Mouse (Mus musculus) stomach, embryonic 14.5 days (tissue): Measurements from ENCODE around the gene Alyref. TPM values are rescaled to one million over a fixed set of nuclear protein-coding genes. Genes with fewer than 3 reads are reported as not detected.
A peak's percentile ranks its signal among the peaks of the same experiment; 100 is the strongest.

Source experiments
- ATAC-seq: fragments of 200-750 bp; cut with Nextera tagmentation; 2 replicates; pipeline ENCODE4 v1.8.0; 2017; ENCODE audit warnings: low read depth, moderate TSS enrichment; ENCODE audit not compliant: insufficient number of reproducible peaks, insufficient read depth, low FRiP score
- H3K27ac ChIP-seq: fragments of 300-500 bp; sonication (generic); 2 replicates; pipeline ENCODE4 v1.5.1; 2014; ENCODE audit warnings: mild to moderate bottlenecking, low read length, moderate library complexity, mixed read lengths
- H3K27me3 ChIP-seq: fragments of 300-500 bp; sonication (generic); 2 replicates; pipeline ENCODE4 v1.6.1; 2014; ENCODE audit warnings: low read length, control low read depth, mixed read lengths; ENCODE audit not compliant: control insufficient read depth, insufficient read depth
- H3K36me3 ChIP-seq: fragments of 300-500 bp; sonication (generic); 2 replicates; pipeline ENCODE4 v1.6.1; 2014; ENCODE audit warnings: mild to moderate bottlenecking, control low read depth, low read length, moderate library complexity, mixed read lengths; ENCODE audit not compliant: control insufficient read depth, insufficient read depth
- H3K4me1 ChIP-seq: fragments of 300-500 bp; sonication (generic); 2 replicates; pipeline ENCODE4 v1.6.1; 2014; ENCODE audit warnings: low read length, control low read depth, mixed read lengths; ENCODE audit not compliant: control insufficient read depth, insufficient read depth
- H3K4me2 ChIP-seq: fragments of 300-500 bp; sonication (generic); replicated peaks from 2 replicates; pipeline ENCODE4 v1.6.1; 2014; ENCODE audit warnings: low read depth, low read length, control low read depth
- H3K4me3 ChIP-seq: fragments of 300-500 bp; sonication (generic); 2 replicates; pipeline ENCODE4 v1.5.1; 2014; ENCODE audit warnings: low read depth, low read length, control low read depth
- H3K9ac ChIP-seq: fragments of 300-500 bp; sonication (generic); replicated peaks from 2 replicates; pipeline ENCODE4 v1.6.1; 2014; ENCODE audit warnings: low read depth, mild to moderate bottlenecking, control low read depth, low read length, moderate library complexity, mixed read lengths
- H3K9me3 ChIP-seq: fragments of 300-500 bp; sonication (generic); 2 replicates; pipeline ENCODE4 v1.6.1; 2016; ENCODE audit warnings: low read depth, low read length, control low read depth; ENCODE audit not compliant: control insufficient read depth
- WGBS: fragments of 180-500 bp; shearing (Covaris S2); extraction: QIAGEN DNeasy Blood & Tissue Kit; methylation state at CpG from one replicate; pipeline ENCODE4 v1.1.7; 2014; 5-methylcytosine and 5-hydroxymethylcytosine counted together
- polyA plus RNA-seq: library from polyadenylated mRNA; unstranded; fragments of >200 nt; fragmentation: Nextera tagmentation; extraction: Ambion mirVana; gene quantifications from 2 replicates; pipeline ENCODE4 v1.2.1, GENCODE M21; 2014

Gene Alyref
- polyA plus RNA-seq, 1 experiment from 2014 or later: 314 TPM

GRCm38 (mm10) chr11:120612763-120613162 lies 14.6 kb upstream of the Alyref start:
- Histone ChIP-seq H3K27me3 (no peaks in the 10 kb centered on the region), H3K36me3 (peaks cover 34% of the 10 kb centered on the region), H3K4me2 (no peak overlapping the region), H3K4me1 (peaks cover 27% of the 10 kb centered on the region), H3K9me3 (no peaks in the 10 kb centered on the region), H3K27ac (no peak overlapping the region), H3K4me3 (no peak overlapping the region), H3K9ac (no peak overlapping the region)
- ATAC-seq: no peak
- WGBS: 28% methylated on average over 6 of the region's 6 CpGs

DNA sequence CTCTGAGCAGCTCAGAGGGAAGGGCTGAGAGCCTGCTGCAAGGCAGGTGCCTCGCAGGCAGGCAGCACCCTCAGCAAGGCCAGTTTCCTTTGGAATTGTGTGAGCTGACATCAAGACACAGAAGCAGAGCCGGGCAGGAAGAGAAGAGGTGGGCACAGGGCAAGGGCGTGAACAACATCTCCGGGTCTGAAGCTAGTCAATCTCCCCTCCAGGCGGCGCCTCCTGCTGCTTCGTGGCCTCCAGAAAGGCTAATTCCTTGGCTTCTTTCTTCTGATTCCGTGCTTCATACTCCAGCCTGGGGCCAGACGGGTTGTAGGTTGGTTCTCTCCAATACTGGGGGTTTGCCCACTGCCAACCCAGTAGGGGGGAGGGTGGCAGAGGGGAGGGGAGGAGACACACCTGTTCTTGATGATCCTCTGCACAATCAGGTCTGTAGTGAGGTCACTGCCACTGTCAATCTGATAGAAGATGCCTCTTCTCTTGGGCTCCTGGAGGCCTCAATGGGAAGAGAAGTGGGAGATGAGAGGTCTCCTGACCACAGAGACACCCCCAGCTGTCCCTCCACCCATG lies 12.4 kb upstream of the Alyref start:
- ATAC-seq: no peak
- no peak overlapping the region for H3K4me2 ChIP-seq
- no peak overlapping the region for H3K9ac ChIP-seq
- 88% methylated on average over 9 of the region's 9 CpGs for WGBS
- H3K4me1 ChIP-seq: peaks cover 21% of the 10 kb centered on the region
- H3K36me3 ChIP-seq: peaks cover 37% of the 10 kb centered on the region
- H3K9me3 ChIP-seq: no peaks in the 10 kb centered on the region
- H3K27me3 ChIP-seq: no peaks in the 10 kb centered on the region
- H3K27ac ChIP-seq: no peak overlapping the region
- no peak overlapping the region for H3K4me3 ChIP-seq

- WGBS: 42% methylated on average over 8 of the region's 8 CpGs
- H3K9me3 ChIP-seq: no peaks in the 10 kb centered on the region
- no peak overlapping the region for H3K4me3 ChIP-seq
- H3K9ac ChIP-seq: no peak overlapping the region
- H3K36me3 ChIP-seq: peaks cover 50% of the 10 kb centered on the region
- H3K27ac ChIP-seq: no peak overlapping the region
- peak; percentile 73 for ATAC-seq
- H3K27me3 ChIP-seq: no peaks in the 10 kb centered on the region
- H3K4me2 ChIP-seq: no peak overlapping the region
- peaks cover 21% of the 10 kb centered on the region for H3K4me1 ChIP-seq
Observed at GRCm38 (mm10) chr11:120609250-120609649, 11.1 kb upstream of the Alyref start.

- no peak within 1 kb of the TSS for H3K27ac ChIP-seq
- peak within 1 kb of the TSS; percentile 42; the same call in 1 of the 2 replicates for H3K9ac ChIP-seq
- 2% methylated on average over 45 of the region's 45 CpGs for WGBS
- H3K9me3 ChIP-seq: no peaks in the 10 kb centered on the region
- ATAC-seq: 0 out of 2 replicates have a peak, but pooled peaks have one; percentile 34
- peak within 1 kb of the TSS; percentile 70 for H3K4me2 ChIP-seq
- peak within 1 kb of the TSS; percentile 29 for H3K4me3 ChIP-seq
- peaks cover 48% of the 10 kb centered on the region for H3K36me3 ChIP-seq
- H3K4me1 ChIP-seq: peaks cover 21% of the 10 kb centered on the region
- no peaks in the 10 kb centered on the region for H3K27me3 ChIP-seq
Observed at GRCm38 (mm10) chr11:120608241-120609034, 10.3 kb upstream of the Alyref start, which contains the start of gene Npb. Gene Npb (plus strand): TSS chr11:120608477.

GRCm38 (mm10) chr11:120606764-120607163 lies 8.6 kb upstream of the Alyref start:
- 75% methylated on average over 4 of the region's 4 CpGs for WGBS
- Histone ChIP-seq H3K4me1 (peaks cover 21% of the 10 kb centered on the region), H3K9me3 (no peaks in the 10 kb centered on the region), H3K27me3 (no peaks in the 10 kb centered on the region), H3K4me3 (no peak overlapping the region), H3K36me3 (peaks cover 46% of the 10 kb centered on the region), H3K27ac (no peak overlapping the region), H3K4me2 (no peak overlapping the region), H3K9ac (no peak overlapping the region)
- ATAC-seq: no peak

DNA sequence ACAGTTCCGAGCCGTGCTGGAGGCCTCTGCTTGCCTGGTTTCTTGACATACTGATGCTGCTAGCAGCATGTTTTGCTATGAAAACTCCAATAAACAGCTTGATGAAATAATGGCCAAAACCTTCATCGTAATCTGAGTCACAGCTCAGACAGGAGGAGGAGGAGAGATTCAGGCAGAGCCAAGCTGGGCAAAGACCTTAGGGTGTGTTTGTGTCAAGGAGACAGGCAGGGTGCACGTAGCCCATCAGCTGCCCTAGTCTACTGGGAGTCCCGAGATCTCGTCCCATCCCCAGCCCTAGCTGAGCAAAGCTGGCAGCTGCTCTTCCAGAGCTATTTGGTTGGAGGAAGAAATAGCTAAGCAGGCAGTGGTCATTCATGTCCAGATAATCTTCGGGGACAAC lies 7.5 kb upstream of the Alyref start:
- no peak overlapping the region for H3K4me2 ChIP-seq
- H3K27me3 ChIP-seq: no peaks in the 10 kb centered on the region
- WGBS: 91% methylated on average over 7 of the region's 7 CpGs
- no peaks in the 10 kb centered on the region for H3K9me3 ChIP-seq
- no peak for ATAC-seq
- H3K4me1 ChIP-seq: peaks cover 21% of the 10 kb centered on the region
- no peak overlapping the region for H3K9ac ChIP-seq
- H3K36me3 ChIP-seq: peaks cover 42% of the 10 kb centered on the region
- H3K4me3 ChIP-seq: no peak overlapping the region
- no peak overlapping the region for H3K27ac ChIP-seq

DNA sequence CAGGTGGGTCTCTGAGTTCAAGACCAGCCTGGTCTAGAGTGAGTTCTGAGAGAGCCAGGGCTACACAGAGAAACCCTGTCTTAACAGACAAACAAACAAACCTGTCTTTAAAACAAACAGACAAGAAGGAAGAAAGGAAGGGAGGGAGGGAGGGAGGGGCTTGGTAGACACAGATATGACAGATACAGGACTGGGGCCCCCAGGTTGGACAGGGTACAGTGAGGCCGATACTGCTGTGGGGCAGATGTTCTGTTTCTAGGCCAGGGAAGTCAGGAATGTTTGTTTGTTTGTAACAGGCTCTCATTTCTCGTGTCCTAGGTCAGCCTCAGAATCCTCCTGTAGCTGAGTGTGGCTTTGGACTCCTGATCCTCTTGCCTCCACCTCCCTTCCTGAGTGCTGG lies 5.4 kb upstream of the Alyref start:
- Histone ChIP-seq H3K36me3 (peaks cover 38% of the 10 kb centered on the region), H3K4me3 (no peak overlapping the region), H3K9me3 (no peaks in the 10 kb centered on the region), H3K4me2 (no peak overlapping the region), H3K9ac (no peak overlapping the region), H3K27me3 (no peaks in the 10 kb centered on the region), H3K4me1 (peaks cover 16% of the 10 kb centered on the region), H3K27ac (no peak overlapping the region)
- ATAC-seq: no peak
- 69% methylated on average over 2 of the region's 2 CpGs for WGBS

- Histone ChIP-seq H3K4me1 (peaks cover 18% of the 10 kb centered on the region; the same call in 1 of the 2 replicates), H3K36me3 (peaks cover 47% of the 10 kb centered on the region), H3K9me3 (no peaks in the 10 kb centered on the region), H3K4me2 (no peak overlapping the region), H3K4me3 (no peak overlapping the region), H3K9ac (no peak overlapping the region), H3K27ac (no peak overlapping the region), H3K27me3 (no peaks in the 10 kb centered on the region)
- no peak for ATAC-seq
- WGBS: 95% methylated on average over 3 of the region's 3 CpGs
Observed at GRCm38 (mm10) chr11:120600716-120601115, 2.6 kb upstream of the Alyref start.
